Comparison of ENCODE assay signal across 18 mouse cellular contexts in genomic region chr2:78284806-78285205, GRCm38 (mm10).
DNase-seq lines count a peak whose midpoint lies in the region; ATAC-seq and TF ChIP-seq lines count a peak whose summit lies in the region.
"Had no signal": no experiment of that assay in that cellular context is flagged by ENCODE, and none has a peak within 500 bp of the region (broad histone marks: within the 10 kb centered on the region; RNA-seq: fewer than 3 reads in every experiment).

No protein-coding gene starts in this region.

- no peak overlapping the region for H3K4me2 ChIP-seq in hindbrain, embryonic 12.5 days (replicated peaks)
- H3K4me2 ChIP-seq in forebrain, embryonic 14.5 days (ENCODE audit: low read length), result no peak overlapping the region
- H3K4me2 ChIP-seq in midbrain, embryonic 13.5 days (replicated peaks), result no peak overlapping the region
- no peak overlapping the region for H3K4me2 ChIP-seq in liver, postnatal 0 days (ENCODE audit: low read depth, low read length)
- H3K4me2 ChIP-seq: heart, embryonic 15.5 days; liver, embryonic 13.5 days had no signal

- H3K4me1 ChIP-seq in hindbrain, embryonic 12.5 days, result peaks cover 6% of the 10 kb centered on the region; the same call in 1 of the 2 replicates
- peaks cover 4% of the 10 kb centered on the region; the same call in 1 of the 2 replicates for H3K4me1 ChIP-seq in hindbrain, embryonic 10.5 days (replicated peaks)
- H3K4me1 ChIP-seq in forebrain, embryonic 14.5 days (ENCODE audit: control insufficient read depth, insufficient read depth, low read length), result peaks cover 9% of the 10 kb centered on the region
- peaks cover 8% of the 10 kb centered on the region for H3K4me1 ChIP-seq in midbrain, embryonic 13.5 days (replicated peaks)
- no peaks in the 10 kb centered on the region for H3K4me1 ChIP-seq in liver, postnatal 0 days (ENCODE audit: insufficient read depth)
- H3K4me1 ChIP-seq: liver, embryonic 13.5 days had no signal

- no peak overlapping the region for H3K9ac ChIP-seq in hindbrain, embryonic 12.5 days
- no peak overlapping the region for H3K9ac ChIP-seq in forebrain, embryonic 14.5 days (ENCODE audit: low read length)
- H3K9ac ChIP-seq in midbrain, embryonic 13.5 days (replicated peaks), result no peak overlapping the region
- H3K9ac ChIP-seq in liver, postnatal 0 days (replicated peaks), result no peak overlapping the region
- H3K9ac ChIP-seq: heart, embryonic 15.5 days; liver, embryonic 13.5 days had no signal

- no peaks in the 10 kb centered on the region for H3K27me3 ChIP-seq in hindbrain, embryonic 12.5 days
- no peaks in the 10 kb centered on the region for H3K27me3 ChIP-seq in hindbrain, embryonic 10.5 days (ENCODE audit: insufficient read depth, poor library complexity, severe bottlenecking)
- H3K27me3 ChIP-seq in forebrain, embryonic 14.5 days (replicated peaks; ENCODE audit: control insufficient read depth, insufficient read depth, low read length), result no peaks in the 10 kb centered on the region
- no peaks in the 10 kb centered on the region for H3K27me3 ChIP-seq in midbrain, embryonic 13.5 days
- H3K27me3 ChIP-seq in liver, postnatal 0 days (ENCODE audit: insufficient read depth, low read length), result no peaks in the 10 kb centered on the region
- H3K27me3 ChIP-seq: heart, embryonic 15.5 days; liver, embryonic 13.5 days had no signal

- no peaks in the 10 kb centered on the region for H3K36me3 ChIP-seq in hindbrain, embryonic 12.5 days
- no peaks in the 10 kb centered on the region for H3K36me3 ChIP-seq in hindbrain, embryonic 10.5 days
- no peaks in the 10 kb centered on the region for H3K36me3 ChIP-seq in forebrain, embryonic 14.5 days (ENCODE audit: control insufficient read depth, insufficient read depth, low read length)
- H3K36me3 ChIP-seq in midbrain, embryonic 13.5 days, result no peaks in the 10 kb centered on the region
- H3K36me3 ChIP-seq in liver, postnatal 0 days (replicated peaks; ENCODE audit: insufficient read depth, low read length), result no peaks in the 10 kb centered on the region
- H3K36me3 ChIP-seq: heart, embryonic 15.5 days; liver, embryonic 13.5 days had no signal

- H3K9me3 ChIP-seq in hindbrain, embryonic 12.5 days (replicated peaks), result no peaks in the 10 kb centered on the region
- H3K9me3 ChIP-seq in hindbrain, embryonic 10.5 days, result no peaks in the 10 kb centered on the region
- H3K9me3 ChIP-seq in forebrain, embryonic 14.5 days (replicated peaks; ENCODE audit: control insufficient read depth, low read length), result no peaks in the 10 kb centered on the region
- no peaks in the 10 kb centered on the region for H3K9me3 ChIP-seq in midbrain, embryonic 13.5 days
- no peaks in the 10 kb centered on the region for H3K9me3 ChIP-seq in liver, postnatal 0 days (ENCODE audit: low read length)
- H3K9me3 ChIP-seq: heart, embryonic 15.5 days; liver, embryonic 13.5 days had no signal

- TF ChIP-seq EP300 in liver, postnatal 0 days (IDR thresholded peaks at IDR 0.05; ENCODE audit: low read depth), result no peak

- TF ChIP-seq CTCF in liver, postnatal 0 days (IDR thresholded peaks at IDR 0.05; ENCODE audit: low read depth), result no peak

- H3K27ac ChIP-seq in hindbrain, embryonic 12.5 days, result no peak overlapping the region
- H3K27ac ChIP-seq in hindbrain, embryonic 10.5 days, result no peak overlapping the region
- no peak overlapping the region for H3K27ac ChIP-seq in forebrain, embryonic 14.5 days (ENCODE audit: low read depth, low read length)
- H3K27ac ChIP-seq in midbrain, embryonic 13.5 days, result peak overlapping the region; percentile 35; the same call in 1 of the 2 replicates
- no peak overlapping the region for H3K27ac ChIP-seq in liver, postnatal 0 days (ENCODE audit: low read depth)
- H3K27ac ChIP-seq: heart, embryonic 15.5 days; liver, embryonic 13.5 days had no signal

- peak; percentile 43; the same call in 1 of the 2 replicates for ATAC-seq in hindbrain, embryonic 12.5 days (ENCODE audit: low FRiP score)
- peak; percentile 91 for ATAC-seq in forebrain, embryonic 14.5 days
- ATAC-seq in midbrain, embryonic 13.5 days, result peak; percentile 69
- no peak for ATAC-seq in liver, postnatal 0 days
- ATAC-seq in granulocyte monocyte progenitor cell, adult 5-6 weeks (replicated peaks; ENCODE audit: poor library complexity, severe bottlenecking), result no peak

- no peak for DNase-seq in hindbrain, embryonic 10.5 days (ENCODE audit: low spot score)
- peak; percentile 76 for DNase-seq in brain, adult 2 months (ENCODE audit: low read depth, low spot score)
- peak; percentile 79 for DNase-seq in forebrain, embryonic 14.5 days (ENCODE audit: low spot score)
- no peak for DNase-seq in MN1 (ENCODE audit: low spot score)
- DNase-seq in liver, postnatal 0 days, result no peak
- DNase-seq: cerebellum, adult 11-12 months; heart, adult 11 months; kidney, adult 8-10 months; kidney, postnatal 4 days; layer of hippocampus, postnatal 36 days; left cerebral cortex, postnatal 4 days; liver, embryonic 13.5 days; lung, postnatal 10 days; right cerebral cortex, postnatal 14 days had no signal

- H3K4me3 ChIP-seq in hindbrain, embryonic 12.5 days, result no peak overlapping the region
- H3K4me3 ChIP-seq in hindbrain, embryonic 10.5 days, result no peak overlapping the region
- H3K4me3 ChIP-seq in forebrain, embryonic 14.5 days (ENCODE audit: low read depth, low read length), result no peak overlapping the region
- H3K4me3 ChIP-seq in midbrain, embryonic 13.5 days (replicated peaks), result no peak overlapping the region
- no peak overlapping the region for H3K4me3 ChIP-seq in liver, postnatal 0 days (ENCODE audit: low read depth, low read length)
- H3K4me3 ChIP-seq: heart, embryonic 15.5 days; liver, embryonic 13.5 days had no signal

Comparison
In these comparisons a context has a peak if more than half of its experiments do, and no peak if none do; other contexts are left out.
1. ATAC-seq: peak in hindbrain, embryonic 12.5 days (single experiment), forebrain, embryonic 14.5 days (single experiment) and midbrain, embryonic 13.5 days (single experiment); none in liver, postnatal 0 days (single experiment) and granulocyte monocyte progenitor cell, adult 5-6 weeks (single experiment).
2. DNase-seq: peak in brain, adult 2 months (single experiment) and forebrain, embryonic 14.5 days (single experiment); none in hindbrain, embryonic 10.5 days (single experiment), MN1 (single experiment) and liver, postnatal 0 days (single experiment).